Mouse (Mus musculus): ENCODE data around the gene Guca2a. TPM values are rescaled to one million over a fixed set of nuclear protein-coding genes. Genes with fewer than 3 reads are reported as not detected.

Guca2a gene
- total and polyA plus RNA-seq, 3 experiments, result not detected

DNA sequence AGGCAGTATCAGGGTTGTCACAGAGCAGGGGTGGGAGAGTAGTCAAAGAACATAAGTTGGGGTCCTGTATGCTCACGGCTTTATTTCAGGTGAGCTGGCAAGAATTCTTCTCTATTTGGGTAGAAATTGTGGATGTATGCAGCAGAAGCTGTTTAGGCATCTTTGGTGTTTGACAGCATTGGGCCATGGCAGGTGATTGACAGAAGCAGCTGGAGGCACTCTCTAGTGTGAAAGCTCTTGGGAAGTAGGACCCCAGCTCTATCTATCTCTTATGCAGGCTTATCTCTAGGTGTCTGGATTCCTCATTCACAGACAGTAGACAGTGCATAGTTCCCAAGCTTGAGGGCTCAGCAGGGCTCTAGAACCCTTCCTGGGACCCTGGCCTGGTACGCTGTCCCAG lies 48.2 kb downstream of the Guca2a start:
- no peak overlapping the region for H3K27ac ChIP-seq (ENCODE audit: insufficient read depth, low read depth)
- H3K79me2 ChIP-seq (replicated peaks; ENCODE audit: control insufficient read depth, extremely low read depth, insufficient read depth, poor library complexity, severe bottlenecking), result no peaks in the 10 kb centered on the region
- no peak overlapping the region for H3K4me3 ChIP-seq (replicated peaks in 1 of 3; ENCODE audit: low read depth in 2 of 3, low read length in 2 of 3, poor library complexity in 1 of 3)
- TF ChIP-seq IRF4 (IDR thresholded peaks at IDR 0.05; ENCODE audit: low read depth, low read length) (no peak), CHD2 (IDR thresholded peaks at IDR 0.05; ENCODE audit: low read length) (no peak), TCF12 (IDR thresholded peaks at IDR 0.05; ENCODE audit: low read depth, low read length) (no peak), ETS1 (conservative IDR thresholded peaks at IDR 0.05; ENCODE audit: low read depth, low read length) (no peak), NELFE (IDR thresholded peaks at IDR 0.05; ENCODE audit: low read depth, low read length) (no peak), GABPA (IDR thresholded peaks at IDR 0.05; ENCODE audit: insufficient replicate concordance, low read depth, low read length) (no peak), ZMIZ1 (IDR thresholded peaks at IDR 0.05; ENCODE audit: low read depth, low read length) (no peak), ELF1 (IDR thresholded peaks at IDR 0.05; ENCODE audit: low read depth, low read length) (no peak), POLR2AphosphoS2 (IDR thresholded peaks at IDR 0.05; ENCODE audit: low read depth, low read length) (no peak)
- in situ Hi-C loops (cut with MboI; ENCODE audit: low pct_ligation_motif_present, low pct_unique_long_range_greater_than_20kb, low sequenced_read_pairs), result no loop called here
- no peaks in the 10 kb centered on the region for H3K27me3 ChIP-seq (replicated peaks)
- no peaks in the 10 kb centered on the region for H3K36me3 ChIP-seq (replicated peaks in 1 of 2; ENCODE audit: control insufficient read depth in 1 of 2, insufficient read depth in 1 of 2, low read length in 1 of 2)
- no peak overlapping the region for H3K9ac ChIP-seq (ENCODE audit: insufficient read depth, low read depth)
- dilution Hi-C loops (cut with MboI; ENCODE audit: extremely low pct_ligation_motif_present, extremely low pct_unique_long_range_greater_than_20kb, low sequenced_read_pairs), result no loop called here
- no peak for DNase-seq (ENCODE audit: extremely low read depth)
- peaks cover 5 to 31% of the 10 kb centered on the region in 2 experiments; a peak in 3 of 4 replicates for H3K4me1 ChIP-seq (ENCODE audit: control insufficient read depth in 1 of 2, insufficient read depth in 2 of 2)
- no peaks in the 10 kb centered on the region for H3K9me3 ChIP-seq (replicated peaks; ENCODE audit: low read length)
- no peak overlapping the region for H3K4me2 ChIP-seq (ENCODE audit: insufficient read depth, low read depth, poor library complexity, severe bottlenecking)

Other genes with a start within 250 kb of the Guca2a start
- gene Ccdc30, start 222.2 kb upstream of the Guca2a start, total RNA-seq (2012; rRNA removed), result 0.04 TPM in 1 of 2 replicates, not detected in the other
- not detected in 2 replicates for gene Ccdc30, start 222.2 kb upstream of the Guca2a start, total RNA-seq (2014; rRNA removed)
- not detected in 2 replicates for gene Ccdc30, start 222.2 kb upstream of the Guca2a start, polyA plus RNA-seq (2012; ENCODE audit: insufficient read length, low read depth)
- 14.7 and 20.1 TPM in 2 replicates for gene Ppcs, start 215.3 kb upstream of the Guca2a start, total RNA-seq (2012; rRNA removed)
- 20.7 and 22.7 TPM in 2 replicates for gene Ppcs, start 215.3 kb upstream of the Guca2a start, total RNA-seq (2014; rRNA removed)
- gene Ppcs, start 215.3 kb upstream of the Guca2a start, polyA plus RNA-seq (2012; ENCODE audit: insufficient read length, low read depth), result 19.1 and 19.3 TPM in 2 replicates
- 0.13 and 0.25 TPM in 2 replicates for gene Zmynd12, start 214.9 kb upstream of the Guca2a start, total RNA-seq (2012; rRNA removed)
- gene Zmynd12, start 214.9 kb upstream of the Guca2a start, total RNA-seq (2014; rRNA removed), result 0.47 and 0.75 TPM in 2 replicates
- 0.53 and 1.0 TPM in 2 replicates for gene Zmynd12, start 214.9 kb upstream of the Guca2a start, polyA plus RNA-seq (2012; ENCODE audit: insufficient read length, low read depth)
- gene Rimkla, start 145.1 kb upstream of the Guca2a start, total RNA-seq (2012; rRNA removed), result 0.59 and 1.2 TPM in 2 replicates
- gene Rimkla, start 145.1 kb upstream of the Guca2a start, total RNA-seq (2014; rRNA removed), result 0.34 and 0.48 TPM in 2 replicates
- 0.70 and 0.84 TPM in 2 replicates for gene Rimkla, start 145.1 kb upstream of the Guca2a start, polyA plus RNA-seq (2012; ENCODE audit: insufficient read length, low read depth)
- gene Foxj3, start 100.7 kb upstream of the Guca2a start, total RNA-seq (2012; rRNA removed), result 13.4 and 14.5 TPM in 2 replicates
- 12.9 and 15.3 TPM in 2 replicates for gene Foxj3, start 100.7 kb upstream of the Guca2a start, total RNA-seq (2014; rRNA removed)
- gene Foxj3, start 100.7 kb upstream of the Guca2a start, polyA plus RNA-seq (2012; ENCODE audit: insufficient read length, low read depth), result 29.3 and 33.9 TPM in 2 replicates
- gene Frg2f1, start 98.2 kb upstream of the Guca2a start, total RNA-seq (2012; rRNA removed), result 3.1 and 3.9 TPM in 2 replicates
- 3.5 TPM in 2 replicates for gene Frg2f1, start 98.2 kb upstream of the Guca2a start, total RNA-seq (2014; rRNA removed)
- 3.1 and 4.4 TPM in 2 replicates for gene Frg2f1, start 98.2 kb upstream of the Guca2a start, polyA plus RNA-seq (2012; ENCODE audit: insufficient read length, low read depth)
- 2.3 TPM in 2 replicates for gene Guca2b, start 21.2 kb downstream of the Guca2a start, total RNA-seq (2012; rRNA removed)
- gene Guca2b, start 21.2 kb downstream of the Guca2a start, total RNA-seq (2014; rRNA removed), result not detected in 2 replicates
- gene Guca2b, start 21.2 kb downstream of the Guca2a start, polyA plus RNA-seq (2012; ENCODE audit: insufficient read length, low read depth), result 1.1 and 1.7 TPM in 2 replicates
- 16.7 and 21.2 TPM in 2 replicates for gene Hivep3, start 96.1 kb downstream of the Guca2a start, total RNA-seq (2012; rRNA removed)
- gene Hivep3, start 96.1 kb downstream of the Guca2a start, total RNA-seq (2014; rRNA removed), result 11.1 and 14.4 TPM in 2 replicates
- gene Hivep3, start 96.1 kb downstream of the Guca2a start, polyA plus RNA-seq (2012; ENCODE audit: insufficient read length, low read depth), result 27.9 and 32.3 TPM in 2 replicates

Measured in CH12.LX (cell line).